Mouse (Mus musculus): Measurements from ENCODE around the gene Rfx3.

Gene Rfx3

GRCm38 (mm10) chr19:27716274-27716673 is 294.7 kb downstream of the Rfx3 start:
- DNase-seq (ENCODE audit: low spot score): no peak

Measured in ovary, adult 18-20 months (tissue).